Mouse (Mus musculus) liver, adult 2 months (tissue): Measurements from ENCODE around the gene Cacna1s. TPM values are rescaled to one million over a fixed set of nuclear protein-coding genes. Genes with fewer than 3 reads are reported as not detected.

Source experiments
- DNase-seq: peaks from one replicate; pipeline ENCODE4 v3.0.0-alpha.2; 2011; ENCODE audit warnings: low read depth, low spot score; ENCODE audit errors: extremely low read depth
- H3K27ac ChIP-seq: fragments of 200-500 bp; replicated peaks from 2 replicates; pipeline ENCODE4 v1.5.1; 2012; ENCODE audit warnings: low read depth, mild to moderate bottlenecking, control low read depth, inconsistent platforms, low read length; ENCODE audit not compliant: insufficient read depth
- H3K27me3 ChIP-seq: fragments of 200-500 bp; 2 replicates; pipeline ENCODE4 v1.6.1; 2012; ENCODE audit warnings: mild to moderate bottlenecking, moderate library complexity, low read length, inconsistent platforms; ENCODE audit not compliant: control insufficient read depth, insufficient read depth
- H3K36me3 ChIP-seq: fragments of 200-500 bp; 2 replicates; pipeline ENCODE4 v1.6.1; 2012; ENCODE audit warnings: low read length, inconsistent platforms; ENCODE audit not compliant: control insufficient read depth, insufficient read depth
- H3K4me1 ChIP-seq: fragments of 200-500 bp; 2 replicates; pipeline ENCODE4 v1.6.1; 2011; ENCODE audit warnings: low read length; ENCODE audit not compliant: control insufficient read depth, insufficient read depth
- H3K4me3 ChIP-seq: fragments of 200-500 bp; 2 replicates; pipeline ENCODE4 v1.5.1; 2011; ENCODE audit warnings: low read depth, mild to moderate bottlenecking, control low read depth, low read length, moderate library complexity; ENCODE audit not compliant: insufficient read depth
- H3K79me2 ChIP-seq: fragments of 200-500 bp; 2 replicates; pipeline ENCODE4 v1.6.1; 2012; ENCODE audit warnings: inconsistent platforms, mild to moderate bottlenecking, low read length, moderate library complexity; ENCODE audit not compliant: control insufficient read depth, insufficient read depth
- H3K9ac ChIP-seq: fragments of 200-500 bp; 2 replicates; pipeline ENCODE4 v1.6.1; 2012; ENCODE audit warnings: low read depth, mild to moderate bottlenecking, control low read depth, inconsistent platforms, low read length
- CTCF ChIP-seq: fragments of 200-500 bp; IDR thresholded peaks from 2 replicates; pipeline ENCODE4 v1.5.1; 2011; ENCODE audit warnings: low read depth, low read length, control low read depth
- POLR2A ChIP-seq: fragments of 200-500 bp; IDR thresholded peaks from 2 replicates; pipeline ENCODE4 v1.6.1; 2011; ENCODE audit warnings: low read length, control low read depth; ENCODE audit not compliant: insufficient read depth; ENCODE audit errors: extremely low read depth
- WGBS: fragments of 180-500 bp; shearing (Covaris S2); methylation state at CpG from one replicate; pipeline ENCODE4 v1.1.7; 2018; 5-methylcytosine and 5-hydroxymethylcytosine counted together
- polyA plus RNA-seq: library from polyadenylated mRNA; depleted of rRNA; stranded (reverse); fragments of >200 nt; gene quantifications from 2 replicates; pipeline ENCODE4 v1.2.3, GENCODE M21; 2012
- total RNA-seq: library from RNA; depleted of rRNA; stranded (reverse); fragments of >200 nt; gene quantifications from 2 replicates; pipeline ENCODE4 v1.2.3, GENCODE M21; 2014

The Cacna1s gene
- total and polyA plus RNA-seq, 2 experiments: 0.65 TPM; not detected in 1

- H3K79me2 ChIP-seq: no peaks in the 10 kb centered on the region
- H3K27me3 ChIP-seq: no peaks in the 10 kb centered on the region
- TF ChIP-seq CTCF (no peak), POLR2A (no peak)
- no peak for DNase-seq
- H3K4me3 ChIP-seq: no peak overlapping the region
- H3K9ac ChIP-seq: no peak overlapping the region
- H3K27ac ChIP-seq: no peak overlapping the region
- no peaks in the 10 kb centered on the region for H3K4me1 ChIP-seq
- 78% methylated on average over 2 of the region's 2 CpGs for WGBS
- no peaks in the 10 kb centered on the region for H3K36me3 ChIP-seq
Measured at GRCm38 (mm10) chr1:136109464-136109863, 56.9 kb downstream of the Cacna1s start.

DNA sequence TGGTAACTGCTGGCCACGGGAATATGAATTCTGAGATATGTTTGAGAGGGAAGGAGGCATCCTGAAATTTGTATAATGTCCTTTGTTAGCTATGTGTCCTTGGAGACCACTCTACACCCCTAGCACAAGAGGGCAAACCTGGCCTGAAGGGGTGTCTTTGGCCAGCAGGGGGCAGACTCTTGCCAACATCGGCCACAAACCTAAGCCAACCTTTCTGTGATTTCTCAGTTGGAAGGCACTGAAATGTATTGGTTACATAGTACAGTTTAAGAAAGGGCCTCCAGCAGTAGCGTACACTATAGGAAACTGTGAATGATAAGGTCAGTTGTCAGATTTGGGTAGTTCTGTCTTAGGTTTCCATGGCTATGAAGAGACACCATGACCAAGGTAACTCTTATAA, 63.6 kb downstream of the Cacna1s start:
- WGBS: 31% methylated on average over 3 of the region's 3 CpGs
- no peaks in the 10 kb centered on the region for H3K27me3 ChIP-seq
- H3K9ac ChIP-seq: no peak overlapping the region
- no peaks in the 10 kb centered on the region for H3K79me2 ChIP-seq
- H3K36me3 ChIP-seq: no peaks in the 10 kb centered on the region
- H3K4me3 ChIP-seq: no peak overlapping the region
- DNase-seq: peak; percentile 26
- no peaks in the 10 kb centered on the region for H3K4me1 ChIP-seq
- no peak overlapping the region for H3K27ac ChIP-seq
- peak; percentile 88 for TF ChIP-seq CTCF
- no peak for TF ChIP-seq POLR2A

DNA sequence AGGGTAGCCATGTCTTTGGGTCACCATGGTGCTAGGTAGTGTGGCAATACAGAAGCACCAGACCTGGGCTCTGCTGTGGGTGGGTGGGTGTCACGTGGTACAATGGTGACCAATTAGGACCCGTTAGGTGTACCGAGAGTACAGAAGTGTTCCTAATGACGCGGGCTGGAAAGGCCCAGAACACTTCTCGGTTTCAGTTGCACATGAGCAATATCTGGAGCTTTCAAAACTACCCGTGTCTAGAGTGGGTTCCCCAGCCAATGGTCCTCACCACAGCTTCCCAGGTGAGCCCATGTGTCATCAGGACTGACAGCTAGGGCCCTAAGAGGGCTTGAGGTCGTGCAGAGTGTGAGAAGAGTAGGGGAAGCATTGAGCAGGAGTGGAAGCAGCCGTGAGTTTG, 64.5 kb downstream of the Cacna1s start:
- 86% methylated on average over 9 of the region's 9 CpGs for WGBS
- H3K36me3 ChIP-seq: no peaks in the 10 kb centered on the region
- H3K79me2 ChIP-seq: no peaks in the 10 kb centered on the region
- DNase-seq: no peak
- TF ChIP-seq POLR2A: no peak
- TF ChIP-seq CTCF: no peak
- H3K4me3 ChIP-seq: no peak overlapping the region
- no peaks in the 10 kb centered on the region for H3K27me3 ChIP-seq
- H3K9ac ChIP-seq: no peak overlapping the region
- no peak overlapping the region for H3K27ac ChIP-seq
- H3K4me1 ChIP-seq: no peaks in the 10 kb centered on the region

DNA sequence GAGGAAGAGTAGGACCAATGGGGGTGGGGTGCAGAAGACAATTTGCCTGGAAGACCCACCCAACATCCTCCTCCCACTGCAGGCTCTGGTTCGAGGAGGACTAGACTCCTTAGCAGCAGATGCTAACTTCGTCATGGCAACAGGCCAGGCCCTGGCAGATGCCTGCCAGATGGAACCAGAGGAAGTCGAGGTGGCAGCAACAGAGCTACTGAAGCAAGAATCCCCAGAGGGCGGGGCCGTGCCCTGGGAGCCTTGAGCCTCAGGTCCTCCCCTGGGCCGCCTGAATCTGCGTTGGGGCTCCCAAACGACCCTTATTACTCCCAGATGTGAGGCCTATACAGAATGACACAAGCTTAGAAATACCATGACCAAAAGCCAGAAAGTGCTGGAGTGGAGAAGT, 66.3 kb downstream of the Cacna1s start:
- 82% methylated on average over 8 of the region's 8 CpGs for WGBS
- no peaks in the 10 kb centered on the region for H3K27me3 ChIP-seq
- H3K36me3 ChIP-seq: no peaks in the 10 kb centered on the region
- H3K4me3 ChIP-seq: no peak overlapping the region
- H3K79me2 ChIP-seq: no peaks in the 10 kb centered on the region
- no peak for TF ChIP-seq POLR2A
- TF ChIP-seq CTCF: no peak
- no peak for DNase-seq
- H3K4me1 ChIP-seq: no peaks in the 10 kb centered on the region
- H3K27ac ChIP-seq: no peak overlapping the region
- no peak overlapping the region for H3K9ac ChIP-seq

GRCm38 (mm10) chr1:136119571-136120262, 67.2 kb downstream of the Cacna1s start:
- Histone ChIP-seq H3K4me1 (no peaks in the 10 kb centered on the region), H3K36me3 (no peaks in the 10 kb centered on the region), H3K9ac (no peak overlapping the region), H3K27me3 (no peaks in the 10 kb centered on the region), H3K79me2 (no peaks in the 10 kb centered on the region), H3K27ac (no peak overlapping the region), H3K4me3 (no peak overlapping the region)
- no peak for TF ChIP-seq POLR2A
- no peak for TF ChIP-seq CTCF
- WGBS: 77% methylated on average over 7 of the region's 7 CpGs
- no peak for DNase-seq

DNA sequence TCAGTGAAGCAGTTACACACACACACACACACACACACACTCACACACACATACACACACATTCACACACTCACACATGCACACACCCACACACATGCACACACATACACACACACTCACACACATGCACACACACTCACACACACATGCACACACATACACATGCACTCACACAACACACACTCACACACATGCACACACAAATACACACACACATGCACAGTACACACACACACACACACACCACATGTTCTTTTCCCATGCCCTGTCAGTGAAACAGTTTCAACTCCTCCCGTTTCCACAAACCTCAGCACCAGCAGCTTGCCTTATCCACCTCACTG, 67.7 kb downstream of the Cacna1s start:
- Histone ChIP-seq H3K9ac (no peak overlapping the region), H3K79me2 (no peaks in the 10 kb centered on the region), H3K4me1 (no peaks in the 10 kb centered on the region), H3K27me3 (no peaks in the 10 kb centered on the region), H3K27ac (no peak overlapping the region), H3K36me3 (no peaks in the 10 kb centered on the region), H3K4me3 (no peak overlapping the region)
- DNase-seq: no peak
- 65% methylated on average over 1 of the region's 1 CpGs for WGBS
- no peak for TF ChIP-seq POLR2A
- TF ChIP-seq CTCF: no peak
